Mouse (Mus musculus): ENCODE measurements at regions not wholly inside any gene's neighbourhood (a gene's known extent, or its start where the extent isn't known, plus 50 kb on each side); places are given as distances from the start of the nearest gene placed in this dataset.
"Not testable (repeated sequence)": the region's sequence is repeated elsewhere in the genome, so short reads cannot be mapped to it uniquely, and the experiment has no call there.

DNA sequence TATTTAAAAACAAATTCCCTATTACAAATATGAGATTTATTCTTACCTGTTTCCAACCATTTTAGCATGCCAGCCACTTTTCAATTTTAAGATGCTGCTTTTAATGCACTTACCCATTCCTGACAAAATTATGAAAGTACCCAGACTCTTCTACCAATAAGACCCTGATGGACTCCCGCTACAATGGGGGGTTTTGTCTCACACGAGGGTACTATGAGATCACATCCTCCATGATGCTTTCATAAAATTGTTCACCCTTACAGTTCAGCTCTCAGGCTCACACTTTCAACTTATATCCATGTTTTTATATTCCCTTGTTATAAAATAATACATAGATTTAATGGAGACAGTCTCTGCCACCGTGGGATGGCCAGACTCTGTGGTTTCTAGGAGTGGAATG is 68.1 kb upstream of the Adamts18 start:
- no peak for DNase-seq (ENCODE audit: low spot score)

DNA sequence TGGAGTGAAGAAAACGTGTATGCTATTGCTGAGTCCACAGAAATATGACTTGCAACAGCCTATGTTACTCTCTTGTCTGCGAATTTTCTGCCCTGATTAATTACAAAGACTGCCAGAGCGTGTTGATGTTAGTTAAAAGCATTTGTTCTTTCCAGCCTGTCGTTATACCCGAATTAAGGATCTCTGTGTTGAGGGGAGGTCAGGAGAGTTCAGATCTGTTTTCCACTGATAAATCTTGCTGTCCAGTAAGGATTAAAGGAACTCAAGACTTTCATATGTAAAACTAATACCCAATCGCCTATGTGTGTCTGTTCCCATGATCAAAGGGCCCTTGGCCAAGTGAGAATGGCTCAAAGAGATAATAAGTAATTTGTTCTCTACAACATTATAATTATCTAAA is 68.7 kb upstream of the Adamts18 start:
- DNase-seq (ENCODE audit: low spot score) = no peak

DNA sequence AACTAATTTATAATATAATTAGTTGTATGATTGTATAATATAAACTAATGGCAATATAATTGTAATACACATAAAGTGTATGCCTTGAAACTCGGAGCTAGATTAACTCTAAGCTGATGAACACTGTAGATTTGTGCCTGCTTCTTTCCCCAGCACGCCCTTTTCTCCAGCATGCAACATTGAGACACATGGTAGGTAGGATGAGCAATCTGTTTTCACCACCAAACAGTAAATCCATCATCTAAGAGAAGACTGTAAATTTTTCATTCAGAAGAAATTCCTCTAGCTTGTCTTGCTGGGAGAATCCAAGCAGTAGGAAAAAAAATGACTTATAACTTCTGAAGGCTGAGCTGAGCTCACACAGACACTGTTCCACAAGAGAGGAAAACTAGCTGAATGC is 71.8 kb upstream of the Adamts18 start:
- no peak for DNase-seq (ENCODE audit: low spot score)

DNA sequence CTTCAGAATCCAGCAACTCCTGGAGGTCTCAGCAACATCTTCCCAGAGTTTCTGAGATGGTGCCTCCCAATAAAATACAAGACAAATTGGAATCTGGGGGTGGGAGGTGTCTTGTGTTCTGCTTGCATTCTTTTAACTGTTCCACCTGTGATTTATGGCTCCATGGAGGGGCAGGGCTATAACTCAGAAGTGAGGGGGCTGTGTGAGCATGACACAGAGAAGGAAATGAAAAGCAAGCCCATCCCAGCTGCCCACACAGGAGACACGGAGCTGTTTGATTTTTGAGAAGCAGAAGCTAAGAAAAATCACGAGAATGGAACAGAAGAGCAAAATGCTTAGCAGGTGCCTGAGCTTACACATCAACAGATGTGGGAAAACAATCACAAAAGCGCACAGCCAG is 74.8 kb upstream of the Adamts18 start:
- no peak for DNase-seq (ENCODE audit: low spot score)

DNA sequence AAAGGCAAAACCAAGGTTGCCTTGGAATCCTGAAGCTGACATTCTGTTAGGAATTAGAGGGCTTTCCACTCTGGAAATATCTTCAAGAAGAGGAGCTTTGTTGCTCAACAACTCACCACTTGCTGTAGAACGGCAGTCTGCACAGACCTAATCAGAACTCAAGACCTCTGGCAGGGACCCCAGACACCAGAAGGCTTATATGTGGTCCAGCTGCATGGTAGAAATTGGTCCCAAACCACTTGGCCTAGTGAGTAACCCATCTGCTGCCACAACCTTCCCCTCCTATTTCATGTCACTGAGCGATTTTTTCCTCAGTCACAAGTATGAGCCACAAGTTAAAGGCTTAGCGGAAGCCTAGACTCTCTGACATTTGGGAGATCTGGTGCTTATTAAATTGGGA is 105.2 kb upstream of the Adamts18 start:
- no peak for DNase-seq (ENCODE audit: low spot score)

DNA sequence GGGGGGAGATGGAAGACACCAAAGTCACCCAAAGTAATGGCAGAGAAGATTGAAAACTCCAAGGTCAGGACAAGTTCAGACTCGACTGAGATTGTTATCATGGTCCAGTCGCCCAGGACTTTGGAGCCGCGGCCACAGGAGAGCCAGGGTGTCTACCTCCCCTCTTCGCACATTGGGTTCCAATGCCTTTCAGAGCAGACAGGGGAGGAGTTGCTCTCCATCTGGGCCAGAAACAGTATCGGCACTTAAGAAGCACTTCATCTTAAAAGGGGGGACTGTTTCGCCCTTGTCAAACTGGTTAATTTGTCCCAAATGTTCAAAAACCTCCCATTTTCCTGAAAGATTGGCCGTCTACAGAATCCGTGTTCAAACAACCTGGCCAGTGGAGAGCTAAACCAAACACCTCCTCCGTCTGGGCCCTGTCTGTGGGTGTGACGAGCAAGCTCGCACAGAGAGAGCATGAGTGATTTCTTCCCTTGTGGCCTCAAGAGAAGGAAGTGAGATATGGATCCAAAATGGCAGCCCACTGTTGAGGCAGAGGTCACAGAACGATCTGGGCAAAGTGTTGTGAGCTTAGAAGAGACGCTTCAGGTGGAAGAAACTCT is 108.0 kb upstream of the Adamts18 start:
- no peak for DNase-seq (ENCODE audit: low spot score)

DNA sequence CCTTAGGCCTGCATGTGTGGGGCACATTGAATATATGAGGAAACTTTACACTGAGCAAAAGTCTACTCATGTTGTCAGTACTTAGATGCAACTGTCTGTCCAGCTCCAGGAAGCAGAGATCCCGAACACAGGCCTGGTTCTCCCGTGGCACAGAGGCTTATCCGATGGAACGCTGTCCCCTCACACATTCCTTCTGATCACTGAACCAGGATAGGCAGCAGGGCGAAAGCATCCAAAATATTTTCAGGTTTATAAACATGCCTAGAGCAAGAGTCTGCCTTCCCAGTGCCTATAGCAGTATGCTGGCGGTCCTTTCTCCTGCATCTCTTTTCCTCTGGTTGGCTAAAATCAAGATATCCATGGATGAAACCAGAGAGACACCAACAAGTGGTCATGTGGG is 109.3 kb upstream of the Adamts18 start:
- DNase-seq (ENCODE audit: low spot score) = no peak

DNA sequence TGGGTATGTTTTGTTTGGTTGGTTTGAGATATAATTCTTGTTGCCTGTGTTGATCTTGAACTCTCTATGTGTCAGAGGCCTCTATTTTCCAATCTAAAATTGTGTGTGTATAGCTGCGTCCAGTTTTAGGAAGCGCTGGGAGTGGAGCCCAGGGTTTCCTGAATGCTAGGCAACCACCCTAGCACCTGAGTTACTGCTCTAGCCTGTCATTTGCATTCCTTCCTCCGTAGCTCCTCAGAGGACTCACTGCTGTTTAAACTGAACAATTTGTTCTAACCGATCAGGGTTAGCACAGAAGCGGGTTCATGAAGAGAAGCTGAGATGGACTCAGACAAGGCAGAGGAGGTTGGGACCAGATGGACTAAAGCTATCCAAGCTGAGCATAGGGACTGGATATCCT is 127.3 kb upstream of the Adamts18 start:
- no peak for DNase-seq (ENCODE audit: low spot score)

DNA sequence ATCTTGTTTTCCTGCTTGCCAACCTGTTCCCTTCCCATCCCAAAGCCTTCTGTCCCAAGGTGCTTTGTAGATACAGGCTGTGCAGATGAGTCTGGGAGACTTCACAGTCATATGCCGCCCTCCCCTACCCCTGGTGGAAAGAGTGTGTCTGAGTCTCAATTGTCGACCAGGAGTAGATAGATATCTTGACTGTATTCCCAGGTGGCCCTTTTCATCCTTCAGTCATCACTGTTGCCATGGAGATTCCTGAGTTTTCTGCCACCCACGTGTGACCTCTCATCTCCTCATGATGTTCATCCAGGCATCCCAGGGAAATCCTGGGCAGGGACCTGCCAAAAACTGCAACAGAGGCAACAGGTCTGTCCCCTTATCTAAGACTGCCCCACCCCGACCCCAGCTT is 128.1 kb upstream of the Adamts18 start:
- DNase-seq (ENCODE audit: low spot score) = no peak

DNA sequence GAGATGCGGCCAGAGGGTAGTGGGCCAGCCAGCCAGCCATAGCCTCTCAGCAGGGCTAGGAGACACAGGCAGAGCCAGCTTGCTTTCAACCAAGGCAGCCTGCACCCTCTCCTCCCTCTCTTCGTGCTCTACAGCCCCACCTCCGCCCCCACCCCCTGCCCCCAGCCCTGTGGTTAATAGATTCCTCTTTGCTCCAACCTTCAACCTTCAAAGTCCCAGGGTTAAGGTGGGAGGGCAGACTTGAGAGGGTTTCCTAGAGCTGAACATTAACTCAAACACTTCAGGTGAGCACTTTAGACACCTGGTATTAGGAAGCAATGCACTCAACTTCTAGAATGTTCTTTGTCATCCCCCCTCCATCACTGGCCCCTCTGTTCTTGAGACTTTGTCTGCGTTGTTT is 128.5 kb upstream of the Adamts18 start:
- DNase-seq (ENCODE audit: low spot score) = no peak

DNA sequence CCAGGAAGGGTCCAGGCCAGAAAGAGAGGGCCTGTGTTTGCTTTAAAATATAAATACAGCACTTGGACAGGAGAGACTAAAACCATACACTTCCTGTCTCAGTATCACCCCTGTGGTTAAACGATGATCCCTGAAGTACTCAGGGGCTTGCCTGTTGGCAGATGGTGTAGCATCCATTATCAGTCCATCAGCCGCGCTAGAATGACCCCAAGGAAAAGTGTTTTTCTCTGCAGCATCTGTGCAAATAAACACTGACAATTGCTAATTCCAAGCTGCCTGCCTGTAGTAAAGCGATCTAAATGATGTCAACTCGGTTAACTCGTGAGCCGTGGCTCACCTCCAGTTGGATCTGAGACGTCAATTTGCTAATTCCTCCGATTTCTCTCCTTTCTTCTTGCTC is 130.4 kb upstream of the Adamts18 start:
- no peak for DNase-seq (ENCODE audit: low spot score)

DNA sequence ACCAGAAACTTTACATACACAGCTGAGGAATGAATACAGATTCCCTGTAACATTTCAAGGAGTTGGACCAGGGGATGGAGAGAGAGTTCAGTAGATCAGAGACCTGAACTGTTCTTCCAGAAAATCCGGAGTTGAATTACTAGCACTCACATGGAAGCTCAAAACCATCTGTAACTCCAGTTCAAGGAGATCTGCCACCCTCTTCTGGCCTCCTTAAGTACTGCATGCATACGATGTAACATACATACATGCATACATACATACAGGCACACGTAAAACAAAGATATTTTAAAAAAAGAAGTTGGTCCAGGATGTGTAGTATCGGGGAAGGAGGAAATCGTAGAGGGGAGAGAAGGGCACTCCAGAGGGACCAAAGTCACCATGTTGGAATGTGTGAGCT is 131.3 kb upstream of the Adamts18 start:
- DNase-seq (ENCODE audit: low spot score) = no peak

DNA sequence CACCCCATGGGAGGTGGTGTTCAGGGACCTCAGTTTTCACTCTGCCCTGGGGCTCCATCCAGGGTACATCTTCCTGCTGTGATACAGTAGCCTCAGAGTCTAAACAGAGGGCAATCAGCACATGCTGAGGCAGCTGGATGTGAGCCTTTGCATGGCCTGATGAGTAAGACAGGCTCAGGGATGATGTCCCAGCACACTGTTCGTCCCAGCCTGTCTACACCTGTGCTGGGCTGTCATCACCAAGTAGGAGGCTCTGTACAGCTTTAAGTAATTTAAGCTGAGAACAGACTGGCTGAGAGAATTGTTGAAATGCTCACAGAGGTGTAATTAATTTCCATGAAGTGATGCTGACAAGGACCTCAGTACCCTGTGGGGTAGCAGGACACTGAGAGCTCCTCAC is 132.8 kb upstream of the Adamts18 start:
- no peak for DNase-seq (ENCODE audit: low spot score)

DNA sequence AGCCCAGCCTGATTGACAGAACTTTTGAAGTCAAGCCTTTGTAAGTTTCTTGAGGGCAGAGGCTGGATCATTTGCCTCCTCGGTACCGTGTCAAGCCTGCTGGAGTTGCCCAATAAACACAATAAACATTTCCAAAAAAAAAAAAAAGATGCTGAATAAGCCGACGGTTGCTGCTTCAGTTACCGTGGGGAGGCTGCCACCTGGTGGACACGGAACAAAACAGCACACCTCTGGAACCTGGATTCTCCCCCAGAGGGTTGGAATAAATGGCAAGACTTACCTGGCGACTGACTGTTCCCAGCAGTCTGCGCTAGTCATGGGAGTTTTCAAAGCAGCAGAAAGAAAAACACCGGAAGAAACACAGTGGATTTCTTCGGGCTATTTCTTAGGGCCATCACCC is 136.3 kb upstream of the Adamts18 start:
- DNase-seq (ENCODE audit: low spot score) = peak; percentile 75

DNA sequence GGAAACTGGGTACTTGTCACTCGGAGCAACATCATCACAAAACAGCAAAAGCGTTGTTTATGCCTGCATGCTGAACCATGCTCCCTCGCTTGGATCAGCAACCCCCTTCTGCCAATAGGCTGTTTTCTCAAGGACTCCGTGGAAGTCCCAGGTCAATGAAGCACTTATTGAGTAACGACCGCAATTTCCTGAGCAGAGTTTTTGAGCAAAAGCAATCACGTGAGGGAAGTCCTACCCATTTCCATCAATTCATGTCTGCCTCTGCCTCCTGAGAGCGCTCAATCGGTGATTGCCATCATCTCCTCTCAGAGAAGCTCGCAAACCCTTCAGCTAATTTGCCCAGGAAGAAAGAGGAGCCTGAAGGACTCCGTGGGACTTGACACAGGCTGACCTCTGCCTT is 136.9 kb upstream of the Adamts18 start:
- DNase-seq (ENCODE audit: low spot score) = no peak

DNA sequence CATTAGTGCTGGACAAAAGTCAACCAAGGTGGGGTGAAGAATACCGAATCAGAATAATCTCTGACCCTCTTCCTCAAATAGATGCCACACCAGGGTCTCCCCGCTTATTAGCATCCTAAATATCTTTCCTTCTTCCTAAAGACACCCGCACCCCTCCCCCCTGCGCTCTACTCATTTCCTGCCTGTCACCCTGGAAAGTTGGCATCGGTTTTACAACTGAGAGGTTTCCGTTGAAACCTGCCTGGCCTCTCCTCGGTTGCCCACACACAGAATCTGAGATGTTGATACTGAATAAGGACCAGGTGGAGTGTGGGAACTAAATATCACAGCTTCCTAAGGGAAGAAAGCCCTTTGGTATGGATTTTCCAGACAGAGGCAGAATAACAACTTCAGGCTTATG is 137.4 kb upstream of the Adamts18 start:
- DNase-seq (ENCODE audit: low spot score) = no peak

DNA sequence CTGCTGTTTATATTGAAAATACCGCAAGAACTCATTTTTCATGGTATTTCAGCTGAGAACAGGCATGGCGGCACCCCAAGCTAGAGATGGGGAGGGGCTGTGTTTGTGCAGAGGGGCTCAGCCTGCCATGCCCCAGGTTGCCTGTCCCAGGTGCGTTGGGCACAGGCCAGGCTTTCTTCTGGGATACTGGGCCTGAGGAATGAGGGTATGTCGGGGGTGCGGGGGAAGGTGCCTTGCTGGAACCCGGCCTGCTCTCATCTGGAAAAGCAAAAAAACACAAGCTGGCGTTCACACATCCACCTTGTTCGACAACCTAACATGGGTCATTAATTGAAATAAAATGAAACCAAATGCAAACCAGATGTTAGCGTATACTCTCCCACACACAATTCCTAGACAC is 142.2 kb upstream of the Adamts18 start:
- no peak for DNase-seq (ENCODE audit: low spot score)

DNA sequence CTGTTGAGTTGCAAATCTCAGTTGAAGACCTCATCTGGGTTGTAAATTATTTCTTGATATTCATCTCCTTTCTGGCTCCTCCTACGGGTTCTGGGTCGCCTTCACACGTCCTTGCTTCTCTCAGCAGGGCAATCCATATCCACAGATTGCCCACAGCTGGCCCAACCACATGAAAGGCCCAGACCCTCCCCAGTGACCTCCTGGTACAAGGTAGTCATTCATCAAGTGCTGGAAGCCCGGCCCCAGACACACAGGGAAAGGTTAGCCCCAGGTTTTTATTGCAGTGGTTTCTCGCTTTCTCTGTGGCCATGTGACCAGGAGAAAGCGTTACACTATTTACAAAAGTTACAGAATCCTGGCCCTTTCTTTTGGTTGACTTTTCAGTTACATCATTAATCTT is 134.5 kb upstream of the Nudt7 start:
- DNase-seq (ENCODE audit: low spot score) = no peak

DNA sequence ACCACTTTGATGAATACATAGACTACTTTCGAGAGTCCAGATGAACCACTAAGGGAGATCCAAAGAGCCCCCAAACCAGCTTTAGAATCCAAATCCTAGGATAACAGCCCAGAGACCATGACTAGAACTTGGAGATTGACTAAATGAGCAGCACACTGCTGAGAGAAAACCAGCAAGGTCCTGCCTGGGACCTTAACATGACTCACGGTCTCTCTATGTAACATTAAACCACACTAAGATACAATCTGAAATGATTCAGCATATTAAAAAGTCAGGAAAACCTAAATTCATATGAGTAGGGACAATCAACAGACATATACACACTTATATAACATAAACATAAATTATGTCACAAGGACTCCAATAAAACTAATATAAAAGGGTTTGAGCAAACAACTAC is 131.7 kb upstream of the Nudt7 start:
- no peak for DNase-seq (ENCODE audit: low spot score)

DNA sequence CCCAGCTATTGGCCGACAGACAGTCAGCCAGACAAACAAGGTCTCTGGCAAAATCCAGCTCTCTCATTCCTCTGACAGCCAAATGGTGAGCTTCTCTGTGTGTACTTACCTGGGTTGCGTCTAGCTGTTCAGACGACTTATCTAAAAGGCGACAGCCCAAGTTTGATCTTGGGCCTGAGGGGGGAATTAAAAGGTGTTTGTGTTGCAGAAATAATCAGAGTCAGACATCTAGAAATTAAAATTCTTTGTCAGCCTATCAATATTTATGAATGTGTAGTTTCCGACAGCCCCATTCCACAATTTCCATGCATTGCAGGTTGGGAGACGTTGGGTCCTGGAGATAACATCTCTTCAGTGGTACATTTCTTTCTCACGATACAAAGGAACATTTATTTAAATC is 128.9 kb upstream of the Nudt7 start:
- DNase-seq (ENCODE audit: low spot score) = no peak

DNA sequence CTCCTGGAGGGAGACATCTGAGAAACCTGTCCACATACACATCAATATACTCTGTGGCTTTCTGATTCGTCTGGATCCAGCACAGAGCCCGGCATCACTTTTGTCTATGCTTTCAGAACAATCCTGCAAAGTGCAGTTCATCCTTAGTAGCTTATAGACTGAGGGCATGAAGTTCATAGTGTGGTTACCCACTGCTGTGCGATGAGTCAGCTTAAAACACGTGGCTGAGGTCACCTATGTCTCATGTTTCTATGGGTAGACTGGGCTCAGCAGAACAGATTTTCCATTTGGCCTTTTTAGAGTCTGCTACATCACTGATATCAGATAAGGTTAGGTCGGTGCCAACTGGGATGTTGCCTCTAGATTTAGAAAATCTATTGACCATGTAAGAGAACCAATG is 126.8 kb upstream of the Nudt7 start:
- DNase-seq (ENCODE audit: low spot score) = no peak

DNA sequence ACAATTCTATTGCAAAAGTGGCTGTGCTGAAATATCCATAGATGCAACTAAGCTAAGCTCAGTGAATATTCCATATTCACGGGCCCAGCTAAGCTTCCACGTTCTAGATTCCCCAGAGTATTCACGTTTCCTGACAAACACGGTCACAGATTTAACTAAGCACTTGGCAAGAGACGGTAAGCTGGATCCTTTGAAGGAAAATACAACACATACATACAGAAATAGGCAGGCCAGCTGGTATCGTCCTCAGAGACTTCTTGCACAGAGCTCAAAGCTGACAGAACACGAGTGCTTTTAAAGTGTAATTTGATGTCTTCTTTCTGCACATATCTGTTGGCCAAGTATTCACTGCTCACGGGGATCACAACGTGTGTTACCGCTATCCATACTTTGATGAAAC is 126.3 kb upstream of the Nudt7 start:
- no peak for DNase-seq (ENCODE audit: low spot score)

DNA sequence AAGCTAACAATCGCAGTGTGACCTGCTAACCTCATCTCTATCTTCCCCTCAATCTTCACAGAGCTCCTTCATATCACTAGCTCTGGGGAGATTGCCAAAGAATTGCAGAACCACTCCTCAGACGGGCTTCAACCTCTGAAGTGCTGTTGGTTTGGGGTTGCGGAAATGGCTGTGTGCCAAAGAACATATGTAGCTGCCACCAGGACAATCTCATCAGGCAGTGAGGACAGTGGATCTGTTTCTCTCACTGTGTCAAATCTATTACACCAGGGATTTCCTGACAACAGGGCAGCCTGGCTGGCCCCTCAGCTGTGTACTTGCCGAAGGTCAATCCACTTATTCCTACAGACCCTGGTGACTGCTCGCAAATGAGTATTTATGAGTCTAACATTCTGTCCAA is 115.0 kb upstream of the Nudt7 start:
- DNase-seq (ENCODE audit: low spot score) = peak; percentile 26

DNA sequence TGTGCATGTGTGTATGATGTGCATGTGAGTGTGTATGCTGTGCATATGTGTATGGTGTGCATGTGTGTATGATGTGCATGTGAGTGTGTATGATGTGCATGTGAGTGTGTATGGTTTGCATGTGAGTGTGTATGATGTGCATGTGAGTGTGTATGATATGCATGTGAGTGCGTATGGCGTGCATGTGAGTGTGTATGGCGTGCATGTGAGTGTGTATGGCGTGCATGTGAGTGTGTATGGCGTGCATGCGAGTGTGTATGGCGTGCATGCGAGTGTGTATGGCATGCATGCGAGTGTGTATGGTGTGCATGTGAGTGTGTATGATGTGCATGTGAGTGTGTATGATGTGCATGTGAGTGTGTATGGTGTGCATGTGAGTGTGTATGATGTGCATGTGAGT is 103.2 kb upstream of the Nudt7 start:
- DNase-seq (ENCODE audit: low spot score) = not testable (repeated sequence)

DNA sequence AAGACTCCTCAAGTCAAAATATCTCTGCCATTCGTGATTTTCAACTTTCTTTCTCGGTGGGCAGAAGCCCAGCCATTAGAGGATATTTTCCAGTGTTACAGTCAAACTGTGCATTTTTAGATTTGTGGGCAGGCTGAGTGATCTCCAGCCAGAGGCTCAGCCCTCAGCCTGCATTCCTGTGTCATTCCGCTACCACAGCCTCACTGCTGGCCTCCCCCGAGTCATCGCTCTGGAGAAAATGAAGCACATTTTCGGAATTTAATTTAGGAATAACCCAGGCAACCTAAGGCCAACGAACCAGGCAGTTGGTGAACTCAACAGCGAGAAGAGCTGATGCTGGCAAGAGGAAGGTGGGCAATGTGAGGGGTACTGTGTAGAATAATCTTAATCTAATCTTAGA is 80.9 kb upstream of the Nudt7 start:
- no peak for DNase-seq (ENCODE audit: low spot score)

Measured in adipocyte (in vitro differentiated cells).